Mouse (Mus musculus) kidney, adult 2 months (tissue): ENCODE data around the gene Ugt1a5.
"Not testable (repeated sequence)": the region's sequence is repeated elsewhere in the genome, so short reads cannot be mapped to it uniquely, and the experiment has no call there.

Experiments used
- CTCF ChIP-seq: fragments of 200-500 bp; conservative IDR thresholded peaks from 2 replicates; pipeline ENCODE4 v1.5.1; 2011; ENCODE audit warnings: low read depth, mild to moderate bottlenecking, control low read depth, low read length, moderate library complexity, mixed read lengths; ENCODE audit not compliant: insufficient read depth, insufficient read length
- POLR2A ChIP-seq: fragments of 200-500 bp; IDR thresholded peaks from one replicate; pipeline ENCODE4 v1.6.1; 2011; ENCODE audit warnings: low read depth, low read length, control low read depth

DNA sequence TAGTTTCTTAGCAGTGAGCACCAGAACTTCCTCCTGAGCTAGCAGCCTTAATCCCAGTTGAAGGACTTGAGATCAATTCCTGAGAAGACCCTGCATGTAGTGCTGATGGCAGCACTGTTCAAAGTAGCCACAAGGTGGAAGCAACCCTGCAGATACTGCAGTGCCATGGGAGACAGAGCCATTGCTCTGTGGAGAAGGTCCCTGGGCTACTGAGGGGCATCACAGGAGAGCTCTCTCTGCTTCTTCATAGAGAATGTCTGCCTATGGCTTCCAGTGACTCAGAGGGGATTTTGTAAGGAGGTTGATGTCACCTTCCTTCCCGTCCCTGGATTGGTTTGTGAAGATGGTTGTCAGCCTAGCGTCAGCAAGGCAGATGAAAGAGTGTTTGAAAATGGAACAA is 15.7 kb upstream of the Ugt1a5 start:
- peak; percentile 36; the same call in 1 of the 2 replicates for TF ChIP-seq CTCF
- TF ChIP-seq POLR2A = not testable (repeated sequence)
